ENCODE assay signal across 11 mouse cellular contexts in genomic region chrX:160767713-160768112, GRCm38 (mm10). TPM values are rescaled to one million over a fixed set of nuclear protein-coding genes. Genes with fewer than 3 reads are reported as not detected.
DNase-seq lines count a peak whose midpoint lies in the region; ATAC-seq and TF ChIP-seq lines count a peak whose summit lies in the region.
"Had no signal": no experiment of that assay in that cellular context is flagged by ENCODE, and none has a peak within 500 bp of the region (broad histone marks: within the 10 kb centered on the region; RNA-seq: fewer than 3 reads in every experiment).

TSS of gene Rs1 (plus strand) at chrX:160768013.

- in situ Hi-C loops in CH12.LX (cut with MboI; ENCODE audit: low pct_ligation_motif_present, low pct_unique_long_range_greater_than_20kb, low sequenced_read_pairs): no loop called here

- TF ChIP-seq RAD21 in CH12.LX (IDR thresholded peaks at IDR 0.05; ENCODE audit: low read depth, low read length): no peak

- peak within 1 kb of the TSS; percentile 56 for H3K4me3 ChIP-seq in heart, embryonic 13.5 days
- H3K4me3 ChIP-seq in heart, embryonic 10.5 days: no peak within 1 kb of the TSS; the same call in 1 of the 2 replicates
- H3K4me3 ChIP-seq in CH12.LX (replicated peaks in 1 of 3; ENCODE audit: low read depth in 2 of 3, low read length in 2 of 3, poor library complexity in 1 of 3): no peak within 1 kb of the TSS
- peak within 1 kb of the TSS; percentile 46 for H3K4me3 ChIP-seq in forebrain, embryonic 16.5 days (replicated peaks; ENCODE audit: low read length)
- H3K4me3 ChIP-seq in liver, embryonic 15.5 days (replicated peaks): peak within 1 kb of the TSS; percentile 64

- H3K9me3 ChIP-seq in heart, embryonic 13.5 days: no peaks in the 10 kb centered on the region
- H3K9me3 ChIP-seq in heart, embryonic 10.5 days: no peaks in the 10 kb centered on the region
- H3K9me3 ChIP-seq in CH12.LX (replicated peaks; ENCODE audit: low read length): no peaks in the 10 kb centered on the region
- H3K9me3 ChIP-seq in forebrain, embryonic 16.5 days (ENCODE audit: control insufficient read depth, low read length): no peaks in the 10 kb centered on the region
- no peaks in the 10 kb centered on the region for H3K9me3 ChIP-seq in liver, embryonic 15.5 days (replicated peaks)

- no peak for DNase-seq in heart, embryonic 10.5 days (ENCODE audit: low spot score)
- no peak for DNase-seq in CH12.LX (ENCODE audit: extremely low read depth)
- DNase-seq in right cerebral cortex, adult 2 months (ENCODE audit: low spot score in 2 of 2): no peak
- no peak for DNase-seq in left cerebral cortex, adult 8-10 months (ENCODE audit: low spot score in 2 of 2)
- DNase-seq in cerebellum, adult 9-11 months: no peak
- DNase-seq: cerebellum, adult 18-20 months had no signal

- peaks cover 7% of the 10 kb centered on the region; the same call in 1 of the 2 replicates for H3K27me3 ChIP-seq in heart, embryonic 13.5 days (replicated peaks)
- H3K27me3 ChIP-seq in heart, embryonic 10.5 days (ENCODE audit: insufficient read depth, poor library complexity, severe bottlenecking): peaks cover 16% of the 10 kb centered on the region; the same call in 1 of the 2 replicates
- H3K27me3 ChIP-seq in CH12.LX (replicated peaks): no peaks in the 10 kb centered on the region
- 0 out of 2 replicates have a peak, but pooled peaks cover 3% of the 10 kb centered on the region for H3K27me3 ChIP-seq in forebrain, embryonic 16.5 days (replicated peaks; ENCODE audit: control insufficient read depth, insufficient read depth, low read length)
- peaks cover 4% of the 10 kb centered on the region; the same call in 1 of the 2 replicates for H3K27me3 ChIP-seq in liver, embryonic 15.5 days

- dilution Hi-C loops in CH12.LX (cut with MboI; ENCODE audit: extremely low pct_ligation_motif_present, extremely low pct_unique_long_range_greater_than_20kb, low sequenced_read_pairs): no loop called here

- no peak within 1 kb of the TSS for H3K27ac ChIP-seq in heart, embryonic 13.5 days (replicated peaks)
- H3K27ac ChIP-seq in heart, embryonic 10.5 days: no peak within 1 kb of the TSS
- no peak within 1 kb of the TSS for H3K27ac ChIP-seq in CH12.LX (ENCODE audit: insufficient read depth, low read depth)
- H3K27ac ChIP-seq in forebrain, embryonic 16.5 days (ENCODE audit: low read length): no peak within 1 kb of the TSS
- H3K27ac ChIP-seq in liver, embryonic 15.5 days (replicated peaks): no peak within 1 kb of the TSS

- no peak for TF ChIP-seq CTCF in CH12.LX (conservative IDR thresholded peaks at IDR 0.05 in 1 of 2, IDR thresholded peaks at IDR 0.05 in 1 of 2; ENCODE audit: low read depth in 2 of 2, low read length in 2 of 2)

- H3K4me1 ChIP-seq in heart, embryonic 13.5 days: no peaks in the 10 kb centered on the region
- H3K4me1 ChIP-seq in heart, embryonic 10.5 days: no peaks in the 10 kb centered on the region
- 0 out of 4 replicates have a peak, but pooled peaks cover 0 to 5% of the 10 kb centered on the region in 2 experiments for H3K4me1 ChIP-seq in CH12.LX (ENCODE audit: control insufficient read depth in 1 of 2, insufficient read depth in 2 of 2)
- H3K4me1 ChIP-seq in forebrain, embryonic 16.5 days (replicated peaks; ENCODE audit: control insufficient read depth, insufficient read depth, low read length): peaks cover 2% of the 10 kb centered on the region; the same call in 1 of the 2 replicates
- H3K4me1 ChIP-seq in liver, embryonic 15.5 days (replicated peaks): no peaks in the 10 kb centered on the region

- peak within 1 kb of the TSS; percentile 61 for H3K4me2 ChIP-seq in heart, embryonic 13.5 days
- H3K4me2 ChIP-seq in CH12.LX (ENCODE audit: insufficient read depth, low read depth, poor library complexity, severe bottlenecking): peak within 1 kb of the TSS; percentile 29; the same call in 1 of the 2 replicates
- H3K4me2 ChIP-seq in forebrain, embryonic 16.5 days (ENCODE audit: low read length): peak within 1 kb of the TSS; percentile 46
- H3K4me2 ChIP-seq in liver, embryonic 15.5 days: peak within 1 kb of the TSS; percentile 62

- WGBS in heart, embryonic 13.5 days: 76% methylated on average over 2 of the region's 2 CpGs
- WGBS in heart, embryonic 10.5 days: 81% methylated on average over 2 of the region's 2 CpGs
- WGBS in forebrain, embryonic 16.5 days: 72% methylated on average over 2 of the region's 2 CpGs
- WGBS in liver, embryonic 15.5 days (ENCODE audit: insufficient replicate concordance): 73% methylated on average over 2 of the region's 2 CpGs

- no peaks in the 10 kb centered on the region for H3K36me3 ChIP-seq in heart, embryonic 13.5 days
- no peaks in the 10 kb centered on the region for H3K36me3 ChIP-seq in heart, embryonic 10.5 days
- no peaks in the 10 kb centered on the region for H3K36me3 ChIP-seq in CH12.LX (replicated peaks in 1 of 2; ENCODE audit: control insufficient read depth in 1 of 2, insufficient read depth in 1 of 2, low read length in 1 of 2)
- no peaks in the 10 kb centered on the region for H3K36me3 ChIP-seq in forebrain, embryonic 16.5 days (ENCODE audit: control insufficient read depth, insufficient read depth)
- no peaks in the 10 kb centered on the region for H3K36me3 ChIP-seq in liver, embryonic 15.5 days (replicated peaks)

- no peak for TF ChIP-seq POLR2A in CH12.LX (IDR thresholded peaks at IDR 0.05; ENCODE audit: low read depth, low read length)

- no peak for TF ChIP-seq EP300 in CH12.LX (IDR thresholded peaks at IDR 0.05; ENCODE audit: low read length)

- no peaks in the 10 kb centered on the region for H3K79me2 ChIP-seq in CH12.LX (replicated peaks; ENCODE audit: control insufficient read depth, extremely low read depth, insufficient read depth, poor library complexity, severe bottlenecking)

- no peak for ATAC-seq in heart, embryonic 13.5 days (ENCODE audit: extremely low read depth, insufficient number of reproducible peaks, low FRiP score, low TSS enrichment)
- no peak for ATAC-seq in forebrain, embryonic 16.5 days
- no peak for ATAC-seq in liver, embryonic 15.5 days (ENCODE audit: insufficient read depth)
- ATAC-seq: activated CD4-positive, CD25-positive, alpha-beta regulatory T cell, adult 4 months had no signal

- no peak within 1 kb of the TSS for H3K9ac ChIP-seq in heart, embryonic 13.5 days
- H3K9ac ChIP-seq in CH12.LX (ENCODE audit: insufficient read depth, low read depth): no peak within 1 kb of the TSS
- no peak within 1 kb of the TSS for H3K9ac ChIP-seq in forebrain, embryonic 16.5 days (replicated peaks; ENCODE audit: low read depth, low read length)
- no peak within 1 kb of the TSS for H3K9ac ChIP-seq in liver, embryonic 15.5 days

TF ChIP-seq in CH12.LX, 34 proteins besides CTCF, POLR2A, EP300 and RAD21:
- TF ChIP-seq CHD1 (IDR thresholded peaks at IDR 0.05; ENCODE audit: low read depth, low read length): no peak
- TF ChIP-seq MYC (IDR thresholded peaks at IDR 0.05; ENCODE audit: low read depth, low read length): no peak
- TF ChIP-seq MAZ (IDR thresholded peaks at IDR 0.05; ENCODE audit: low read depth, low read length): no peak
- TF ChIP-seq POLR2AphosphoS2 (IDR thresholded peaks at IDR 0.05; ENCODE audit: low read depth, low read length): no peak
- no peak for TF ChIP-seq ZKSCAN1 (IDR thresholded peaks at IDR 0.05; ENCODE audit: borderline replicate concordance, low read depth, low read length)
- TF ChIP-seq ETS1 (conservative IDR thresholded peaks at IDR 0.05; ENCODE audit: low read depth, low read length): no peak
- TF ChIP-seq IRF4 (IDR thresholded peaks at IDR 0.05; ENCODE audit: low read depth, low read length): no peak
- no peak for TF ChIP-seq JUN (IDR thresholded peaks at IDR 0.05; ENCODE audit: insufficient read depth, low read depth, low read length)
- TF ChIP-seq ZNF384 (IDR thresholded peaks at IDR 0.05; ENCODE audit: low read depth, low read length): no peak
- TF ChIP-seq MAFK (IDR thresholded peaks at IDR 0.05; ENCODE audit: insufficient replicate concordance, low read length): no peak
- no peak for TF ChIP-seq NELFE (IDR thresholded peaks at IDR 0.05; ENCODE audit: low read depth, low read length)
- no peak for TF ChIP-seq BHLHE40 (IDR thresholded peaks at IDR 0.05; ENCODE audit: low read depth, low read length)
TF ChIP-seq in CH12.LX: peak in this region for 0.

RNA-seq across cellular contexts. Expression of gene Rs1, which starts in this region (rescaled TPM):
- not detected in 2 replicates for polyA plus RNA-seq in heart, embryonic 13.5 days (2015; fragmentation: Nextera tagmentation; extraction: Ambion mirVana)
- not detected in 2 replicates for polyA plus RNA-seq in heart, embryonic 10.5 days (2016; fragmentation: Nextera tagmentation; extraction: Ambion mirVana)
- not detected in 2 replicates for total RNA-seq in CH12.LX (2012; rRNA removed)
- total RNA-seq in CH12.LX (2014; rRNA removed): not detected in 2 replicates
- polyA plus RNA-seq in CH12.LX (2012; ENCODE audit: insufficient read length, low read depth): not detected in 2 replicates
- 0.07 and 0.18 TPM in 2 replicates for polyA plus RNA-seq in forebrain, embryonic 16.5 days (2015; fragmentation: Nextera tagmentation; extraction: Ambion mirVana)
- polyA plus RNA-seq in liver, embryonic 15.5 days (2015; fragmentation: Nextera tagmentation; extraction: Ambion mirVana): not detected in 2 replicates
- under 1 TPM in 3 of 4 experiments, not detected in 1; 0.06 to 0.64 (median 0.21) TPM for total RNA-seq in left cerebral cortex, adult 8-10 months (2022)
- total RNA-seq: granulocyte monocyte progenitor cell, adult 5-6 weeks had no signal
- polyA plus RNA-seq: activated CD4-positive, CD25-positive, alpha-beta regulatory T cell, adult 4 months had no signal

Comparison
In these comparisons a context has a peak if more than half of its experiments do, and no peak if none do; other contexts are left out.
1. H3K4me3 ChIP-seq: peak in heart, embryonic 13.5 days (single experiment), forebrain, embryonic 16.5 days (single experiment) and liver, embryonic 15.5 days (single experiment); none in heart, embryonic 10.5 days (single experiment) and CH12.LX (0 of 3).
2. Peak in every context shown above with its lines, with median percentiles within 50 percentile points of each other: H3K4me2 ChIP-seq.